32 mouse cellular contexts compared by ENCODE assay signal in genomic region chr17:24394456-24394855, GRCm38 (mm10). TPM values are rescaled to one million over a fixed set of nuclear protein-coding genes. Genes with fewer than 3 reads are reported as not detected.
DNase-seq lines count a peak whose midpoint lies in the region; ATAC-seq and TF ChIP-seq lines count a peak whose summit lies in the region.
"Had no signal": no experiment of that assay in that cellular context is flagged by ENCODE, and none has a peak within 500 bp of the region (broad histone marks: within the 10 kb centered on the region; RNA-seq: fewer than 3 reads in every experiment).

No protein-coding gene starts in this region.

- no peaks in the 10 kb centered on the region for H3K27me3 ChIP-seq in kidney, adult 2 months (replicated peaks; ENCODE audit: control insufficient read depth, insufficient read depth, low read length)
- H3K27me3 ChIP-seq in intestine, postnatal 0 days (replicated peaks; ENCODE audit: control insufficient read depth, insufficient read depth, low read length) = no peaks in the 10 kb centered on the region
- H3K27me3 ChIP-seq: embryonic facial prominence, embryonic 12.5 days; heart, embryonic 15.5 days; hindbrain, embryonic 12.5 days; kidney, embryonic 15.5 days; lung, embryonic 15.5 days; megakaryocyte, embryonic 14.5 days; midbrain, embryonic 12.5 days; neural tube, embryonic 12.5 days had no signal

- no peak overlapping the region for H3K9ac ChIP-seq in intestine, postnatal 0 days (ENCODE audit: low read depth, low read length)
- H3K9ac ChIP-seq: embryonic facial prominence, embryonic 12.5 days; heart, embryonic 15.5 days; hindbrain, embryonic 12.5 days; kidney, embryonic 15.5 days; liver, embryonic 14.5 days; lung, embryonic 15.5 days; midbrain, embryonic 12.5 days; neural tube, embryonic 12.5 days had no signal

- no peak for TF ChIP-seq POLR2A in kidney, adult 2 months (IDR thresholded peaks at IDR 0.05; ENCODE audit: low read depth, low read length)

- H3K4me1 ChIP-seq in kidney, adult 2 months (ENCODE audit: control insufficient read depth, insufficient read depth, low read length) = no peaks in the 10 kb centered on the region
- no peaks in the 10 kb centered on the region for H3K4me1 ChIP-seq in intestine, postnatal 0 days (replicated peaks; ENCODE audit: control insufficient read depth, insufficient read depth, low read length)
- H3K4me1 ChIP-seq: embryonic facial prominence, embryonic 12.5 days; heart, embryonic 15.5 days; hindbrain, embryonic 12.5 days; kidney, embryonic 15.5 days; lung, embryonic 15.5 days; midbrain, embryonic 12.5 days; neural tube, embryonic 12.5 days had no signal

- WGBS in kidney, adult 2 months = 73% methylated on average over 7 of the region's 7 CpGs
- WGBS in intestine, postnatal 0 days = 87% methylated on average over 7 of the region's 7 CpGs

- peak; percentile 70 for DNase-seq in adrenal gland, postnatal 14 days
- no peak for DNase-seq in adrenal gland, adult 8-10 months
- DNase-seq in kidney, adult 2 months = peak; percentile 13
- no peak for DNase-seq in kidney, adult 18-20 months
- peak; percentile 27 for DNase-seq in ovary, postnatal 36 days (ENCODE audit: low spot score)
- no peak for DNase-seq in ovary, postnatal 14 days (ENCODE audit: low spot score)
- peak; percentile 40 to 67 for DNase-seq in lung, postnatal 4 days
- DNase-seq: cerebellum, adult 11 months; cerebellum, adult 9-10 months; embryo, embryonic 11 days; heart, postnatal 36 days; liver; right cerebral cortex, postnatal 14 days; thymus, postnatal 4 days had no signal

- no peak for ATAC-seq in intestine, postnatal 0 days
- ATAC-seq: forebrain, embryonic 14.5 days had no signal

- H3K9me3 ChIP-seq in intestine, postnatal 0 days (ENCODE audit: control insufficient read depth) = no peaks in the 10 kb centered on the region
- H3K9me3 ChIP-seq: embryonic facial prominence, embryonic 12.5 days; heart, embryonic 15.5 days; hindbrain, embryonic 12.5 days; kidney, embryonic 15.5 days; lung, embryonic 15.5 days; megakaryocyte, embryonic 14.5 days; midbrain, embryonic 12.5 days; neural tube, embryonic 12.5 days had no signal

- H3K4me2 ChIP-seq in intestine, postnatal 0 days (replicated peaks; ENCODE audit: low read depth) = no peak overlapping the region
- H3K4me2 ChIP-seq: embryonic facial prominence, embryonic 12.5 days; heart, embryonic 15.5 days; hindbrain, embryonic 12.5 days; kidney, embryonic 15.5 days; lung, embryonic 15.5 days; midbrain, embryonic 12.5 days; neural tube, embryonic 12.5 days had no signal

- no peak overlapping the region for H3K27ac ChIP-seq in kidney, adult 2 months (ENCODE audit: insufficient read depth, low read depth, low read length)
- no peak overlapping the region for H3K27ac ChIP-seq in intestine, postnatal 0 days (ENCODE audit: low read depth, low read length)
- H3K27ac ChIP-seq: embryonic facial prominence, embryonic 12.5 days; heart, embryonic 15.5 days; hindbrain, embryonic 12.5 days; kidney, embryonic 15.5 days; liver, embryonic 14.5 days; midbrain, embryonic 12.5 days; neural tube, embryonic 12.5 days had no signal

- H3K4me3 ChIP-seq in kidney, adult 2 months (ENCODE audit: insufficient read depth, low read depth, low read length) = no peak overlapping the region
- H3K4me3 ChIP-seq in intestine, postnatal 0 days (ENCODE audit: low read depth, low read length) = no peak overlapping the region
- H3K4me3 ChIP-seq: embryonic facial prominence, embryonic 12.5 days; heart, embryonic 15.5 days; hindbrain, embryonic 12.5 days; kidney, embryonic 15.5 days; lung, embryonic 15.5 days; megakaryocyte, embryonic 14.5 days; midbrain, embryonic 12.5 days; myocyte; neural tube, embryonic 12.5 days had no signal

- no peak for TF ChIP-seq CTCF in kidney, adult 2 months (conservative IDR thresholded peaks at IDR 0.05; ENCODE audit: insufficient read depth, insufficient read length, low read depth, low read length)
- TF ChIP-seq CTCF in intestine, postnatal 0 days (IDR thresholded peaks at IDR 0.05; ENCODE audit: low read depth) = no peak

- H3K36me3 ChIP-seq in kidney, adult 2 months (ENCODE audit: control insufficient read depth, insufficient read depth, low read length) = no peaks in the 10 kb centered on the region; the same call in 1 of the 2 replicates
- peaks cover 14% of the 10 kb centered on the region; the same call in 1 of the 2 replicates for H3K36me3 ChIP-seq in intestine, postnatal 0 days (ENCODE audit: control insufficient read depth, insufficient read depth)
- H3K36me3 ChIP-seq: embryonic facial prominence, embryonic 12.5 days had no signal

RNA-seq across cellular contexts. Expression of gene Rnps1, which starts 19.9 kb away (rescaled TPM):
- 78.8 and 84.9 TPM in 2 replicates for total RNA-seq in adrenal gland, postnatal 14 days (2021)
- total RNA-seq in adrenal gland, adult 8-10 months (2022) = 10 to 100 TPM; 62.8 to 84.3 (median 75.4) TPM
- polyA plus RNA-seq in kidney, adult 2 months (2012; rRNA removed) = 73.0 and 76.9 TPM in 2 replicates
- 111 and 114 TPM in 2 replicates for polyA plus RNA-seq in intestine, postnatal 0 days (2015; fragmentation: Nextera tagmentation; extraction: Ambion mirVana)

RNA-seq across cellular contexts. Expression of gene Eci1, which starts 32.0 kb away (rescaled TPM):
- total RNA-seq in adrenal gland, postnatal 14 days (2021) = 505 and 573 TPM in 2 replicates
- total RNA-seq in adrenal gland, adult 8-10 months (2022) = 100 to 1,000 TPM; 142 to 242 (median 189) TPM
- polyA plus RNA-seq in kidney, adult 2 months (2012; rRNA removed) = 196 and 222 TPM in 2 replicates
- polyA plus RNA-seq in intestine, postnatal 0 days (2015; fragmentation: Nextera tagmentation; extraction: Ambion mirVana) = 96.4 and 106 TPM in 2 replicates

RNA-seq across cellular contexts. Expression of gene Abca3, which starts 42.7 kb away (rescaled TPM):
- 24.4 and 25.2 TPM in 2 replicates for total RNA-seq in adrenal gland, postnatal 14 days (2021)
- 10 to 100 TPM; 28.4 to 43.3 (median 35.8) TPM for total RNA-seq in adrenal gland, adult 8-10 months (2022)
- 214 and 230 TPM in 2 replicates for polyA plus RNA-seq in kidney, adult 2 months (2012; rRNA removed)
- polyA plus RNA-seq in intestine, postnatal 0 days (2015; fragmentation: Nextera tagmentation; extraction: Ambion mirVana) = 11.3 and 12.7 TPM in 2 replicates

RNA-seq across cellular contexts. Expression of gene Abca17, which starts 43.6 kb away (rescaled TPM):
- 0.11 TPM in 1 of 2 replicates, not detected in the other for total RNA-seq in adrenal gland, postnatal 14 days (2021)
- total RNA-seq in adrenal gland, adult 8-10 months (2022) = under 1 TPM in 3 of 4 experiments, not detected in 1; 0.09 to 0.12 (median 0.11) TPM
- 0.16 and 0.31 TPM in 2 replicates for polyA plus RNA-seq in kidney, adult 2 months (2012; rRNA removed)
- polyA plus RNA-seq in intestine, postnatal 0 days (2015; fragmentation: Nextera tagmentation; extraction: Ambion mirVana) = not detected in 2 replicates
- total RNA-seq: gastrocnemius, adult 18-20 months; granulocyte monocyte progenitor cell, adult 5-6 weeks had no signal
- polyA plus RNA-seq: heart, embryonic 15.5 days; intestine, embryonic 16.5 days; limb, embryonic 11.5 days; midbrain, embryonic 12.5 days; myocyte; stomach, embryonic 14.5 days; thymus, postnatal 0 days had no signal

RNA-seq across cellular contexts. Expression of gene Dnase1l2, which starts 48.4 kb away (rescaled TPM):
- total RNA-seq in adrenal gland, postnatal 14 days (2021) = 1.8 and 2.5 TPM in 2 replicates
- total RNA-seq in adrenal gland, adult 8-10 months (2022) = 1 to 10 TPM; 2.3 to 7.2 (median 3.5) TPM
- polyA plus RNA-seq in kidney, adult 2 months (2012; rRNA removed) = 7.6 and 8.8 TPM in 2 replicates
- 0.73 and 0.80 TPM in 2 replicates for polyA plus RNA-seq in intestine, postnatal 0 days (2015; fragmentation: Nextera tagmentation; extraction: Ambion mirVana)

Comparison
In these comparisons a context has a peak if more than half of its experiments do, and no peak if none do; other contexts are left out.
1. DNase-seq: peak in adrenal gland, postnatal 14 days (single experiment), kidney, adult 2 months (single experiment), ovary, postnatal 36 days (single experiment) and lung, postnatal 4 days (2 of 2); none in adrenal gland, adult 8-10 months (single experiment), kidney, adult 18-20 months (single experiment) and ovary, postnatal 14 days (single experiment).